Mouse (Mus musculus) c-Kit-positive CD71-positive TER-119-negative erythroid progenitor cells, embryonic 14.5 days (primary cell): ENCODE results near the gene Col6a2.

Experiments used
- DNase-seq: peaks from one replicate; pipeline ENCODE4 v3.0.0-alpha.2; 2013; ENCODE audit warnings: low read depth

Col6a2 gene

GRCm38 (mm10) chr10:76636026-76636425, 12.6 kb upstream of the Col6a2 start:
- DNase-seq: no peak

GRCm38 (mm10) chr10:76634584-76634983, 11.2 kb upstream of the Col6a2 start:
- DNase-seq: no peak

GRCm38 (mm10) chr10:76634094-76634571, 10.7 kb upstream of the Col6a2 start:
- DNase-seq: no peak

- DNase-seq: no peak
Measured at GRCm38 (mm10) chr10:76632630-76633029, 9.2 kb upstream of the Col6a2 start.

- no peak for DNase-seq
Measured at GRCm38 (mm10) chr10:76630657-76631056, 7.2 kb upstream of the Col6a2 start.

GRCm38 (mm10) chr10:76627714-76628113, 4.3 kb upstream of the Col6a2 start:
- no peak for DNase-seq

- DNase-seq: no peak
Measured at GRCm38 (mm10) chr10:76624903-76625302, 1.5 kb upstream of the Col6a2 start.

GRCm38 (mm10) chr10:76623734-76624133, 304 bp upstream of the Col6a2 start:
- no peak for DNase-seq

- DNase-seq: no peak
Measured at GRCm38 (mm10) chr10:76622411-76622810, 1.0 kb downstream of the Col6a2 start.

- no peak for DNase-seq
Measured at GRCm38 (mm10) chr10:76612473-76612872, 11.0 kb downstream of the Col6a2 start.

GRCm38 (mm10) chr10:76602690-76603089, 20.7 kb downstream of the Col6a2 start:
- DNase-seq: no peak

- no peak for DNase-seq
Measured at GRCm38 (mm10) chr10:76596338-76596737, 27.1 kb downstream of the Col6a2 start.

GRCm38 (mm10) chr10:76590197-76590596, 33.2 kb downstream of the Col6a2 start:
- DNase-seq: no peak

GRCm38 (mm10) chr10:76586190-76586589, 37.2 kb downstream of the Col6a2 start:
- no peak for DNase-seq

- no peak for DNase-seq
Measured at GRCm38 (mm10) chr10:76584138-76584537, 39.3 kb downstream of the Col6a2 start.

- no peak for DNase-seq
Measured at GRCm38 (mm10) chr10:76576920-76577319, 46.5 kb downstream of the Col6a2 start.

- no peak for DNase-seq
Measured at GRCm38 (mm10) chr10:76575374-76575773, 48.1 kb downstream of the Col6a2 start, which contains the start of gene Ftcd. TSS of gene Ftcd (plus strand) at chr10:76575648.

- DNase-seq: no peak
Measured at GRCm38 (mm10) chr10:76572151-76572550, 51.3 kb downstream of the Col6a2 start.

GRCm38 (mm10) chr10:76571070-76571469, 52.4 kb downstream of the Col6a2 start:
- no peak for DNase-seq

GRCm38 (mm10) chr10:76569996-76570685, 53.3 kb downstream of the Col6a2 start:
- DNase-seq: no peak

- no peak for DNase-seq
Measured at GRCm38 (mm10) chr10:76561972-76562371, 61.5 kb downstream of the Col6a2 start, which contains the start of gene Spatc1l. TSS of gene Spatc1l (plus strand) at chr10:76562272.

GRCm38 (mm10) chr10:76554061-76554460, 69.4 kb downstream of the Col6a2 start:
- DNase-seq: no peak

- no peak for DNase-seq
Measured at GRCm38 (mm10) chr10:76551556-76551955, 71.9 kb downstream of the Col6a2 start.

GRCm38 (mm10) chr10:76550458-76550857, 73.0 kb downstream of the Col6a2 start:
- DNase-seq: no peak
